Mouse (Mus musculus): ENCODE results near the gene Znrf3. TPM values are rescaled to one million over a fixed set of nuclear protein-coding genes. Genes with fewer than 3 reads are reported as not detected.

The Znrf3 gene
- polyA plus RNA-seq (2014; fragmentation: Illumina TruSeq; extraction: RNeasy Lipid Tissue Mini Kit (QIAGEN cat#74804); ENCODE audit: low read depth, low replicate concordance) = 7.9 TPM

DNA sequence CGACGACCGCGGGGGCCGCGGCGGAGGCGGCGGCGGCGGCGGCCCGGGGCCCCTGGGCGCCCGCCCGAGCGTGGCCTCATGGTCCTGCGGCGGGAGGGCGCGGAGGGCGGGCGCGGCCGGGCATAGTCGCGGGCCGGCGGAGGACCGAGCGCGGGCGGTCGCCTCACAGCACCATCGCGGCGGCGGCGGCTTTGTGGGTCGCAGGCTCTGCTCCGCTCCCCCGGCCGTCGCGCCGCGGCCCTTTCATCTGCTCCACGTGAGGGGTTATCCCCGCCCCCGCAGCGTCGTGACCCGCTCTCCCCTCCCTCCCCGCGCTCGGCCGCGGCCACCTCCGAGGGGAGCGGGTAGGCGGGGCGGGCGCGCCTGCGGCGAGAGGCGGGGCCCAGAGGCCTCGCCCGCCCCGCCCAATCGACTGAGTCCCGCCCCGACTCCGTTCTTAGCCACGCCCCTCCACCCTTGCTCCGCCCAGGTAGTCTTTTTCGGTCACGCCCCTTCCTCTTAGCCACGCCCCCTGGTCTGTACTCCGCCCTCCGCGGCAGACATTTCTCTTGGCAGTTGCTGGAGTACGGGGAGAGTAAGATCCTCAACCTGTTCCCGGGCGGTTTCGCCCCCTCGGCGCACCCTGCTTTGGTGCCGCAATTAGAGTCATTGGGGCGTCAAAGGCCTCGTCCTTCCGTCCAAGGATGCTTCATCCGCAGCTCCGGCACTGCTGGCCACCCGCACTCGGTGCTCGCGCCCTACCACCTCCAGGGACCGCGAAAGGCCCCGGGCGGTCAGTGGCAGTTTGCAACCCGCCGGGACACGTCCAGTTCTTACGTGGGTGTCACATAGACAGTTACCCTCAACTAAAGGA lies at the start of gene Znrf3:
TSS of gene Znrf3 (minus strand) at position 249 of the 853 bp plus-strand sequence.

DNA sequence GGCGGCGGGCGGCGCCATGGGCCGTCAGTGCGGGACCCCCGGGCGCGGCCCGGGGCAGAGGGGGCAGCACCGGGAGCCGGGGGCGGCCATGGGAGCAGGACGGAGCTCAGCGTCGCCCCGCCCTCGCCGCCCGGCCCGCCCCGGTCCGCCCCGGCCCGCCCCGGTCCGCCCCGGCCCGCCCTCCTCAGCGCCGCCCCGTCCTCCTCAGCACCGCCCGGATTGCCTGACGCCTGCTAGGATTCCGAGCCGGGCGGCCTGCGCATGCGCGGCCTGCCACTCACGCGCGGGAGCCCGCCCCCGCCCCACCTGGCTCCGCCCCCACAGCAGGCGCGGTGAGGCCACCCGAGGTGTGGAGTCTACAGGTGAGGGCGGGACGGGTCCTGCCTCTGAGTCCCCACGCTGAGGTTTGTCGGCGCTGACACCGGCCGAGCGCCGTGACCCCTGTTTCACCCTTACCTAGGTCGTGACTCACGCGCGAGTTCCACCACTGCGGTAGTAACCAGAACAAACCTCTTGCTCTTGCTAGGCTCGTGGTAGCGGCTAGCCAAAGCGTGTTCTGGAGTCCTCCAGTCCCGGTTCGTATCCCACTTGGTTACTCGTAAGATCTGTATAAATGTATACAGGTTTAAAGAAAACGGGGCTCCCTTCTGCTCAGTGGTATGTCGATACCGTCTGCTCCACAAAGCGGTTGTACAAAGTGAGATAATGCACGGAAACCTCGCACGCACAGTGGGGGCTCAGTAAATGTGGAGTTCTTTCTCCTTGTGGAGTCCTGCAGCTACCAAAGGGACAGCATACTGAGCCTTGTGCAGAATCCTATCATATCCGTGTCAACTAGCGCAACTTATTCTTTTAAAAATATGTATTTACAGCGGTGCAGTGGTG lies 182.9 kb downstream of the Znrf3 start, which contains the start of gene Kremen1:
TSS of gene Kremen1 (minus strand) at position 51 of the 885 bp plus-strand sequence.

Other genes with a start within 250 kb of the Znrf3 start
- gene Kremen1, start 183.3 kb downstream of the Znrf3 start, polyA plus RNA-seq (2014; fragmentation: Illumina TruSeq; extraction: RNeasy Lipid Tissue Mini Kit (QIAGEN cat#74804); ENCODE audit: low read depth, low replicate concordance) = 3.3 TPM
- gene Xbp1, start 75.8 kb upstream of the Znrf3 start, polyA plus RNA-seq (2014; fragmentation: Illumina TruSeq; extraction: RNeasy Lipid Tissue Mini Kit (QIAGEN cat#74804); ENCODE audit: low read depth, low replicate concordance) = 127 TPM
- 51.3 TPM for gene Ccdc117, start 97.3 kb upstream of the Znrf3 start, polyA plus RNA-seq (2014; fragmentation: Illumina TruSeq; extraction: RNeasy Lipid Tissue Mini Kit (QIAGEN cat#74804); ENCODE audit: low read depth, low replicate concordance)
- gene Ankrd36, start 124.8 kb upstream of the Znrf3 start, polyA plus RNA-seq (2014; fragmentation: Illumina TruSeq; extraction: RNeasy Lipid Tissue Mini Kit (QIAGEN cat#74804); ENCODE audit: low read depth, low replicate concordance) = not detected

Data from kidney, adult 10 weeks (tissue).